Mouse (Mus musculus) liver, embryonic 14 days (tissue): ENCODE data around the gene Nop10. TPM values are rescaled to one million over a fixed set of nuclear protein-coding genes. Genes with fewer than 3 reads are reported as not detected.

ENCODE experiments used
- polyA plus RNA-seq: library from polyadenylated mRNA; depleted of rRNA; stranded (reverse); fragments of >200 nt; gene quantifications from 2 replicates; pipeline ENCODE4 v1.2.3, GENCODE M21; 2012; rRNA removed

The Nop10 gene
- polyA plus RNA-seq = 80.4 and 90.1 TPM in 2 replicates

DNA sequence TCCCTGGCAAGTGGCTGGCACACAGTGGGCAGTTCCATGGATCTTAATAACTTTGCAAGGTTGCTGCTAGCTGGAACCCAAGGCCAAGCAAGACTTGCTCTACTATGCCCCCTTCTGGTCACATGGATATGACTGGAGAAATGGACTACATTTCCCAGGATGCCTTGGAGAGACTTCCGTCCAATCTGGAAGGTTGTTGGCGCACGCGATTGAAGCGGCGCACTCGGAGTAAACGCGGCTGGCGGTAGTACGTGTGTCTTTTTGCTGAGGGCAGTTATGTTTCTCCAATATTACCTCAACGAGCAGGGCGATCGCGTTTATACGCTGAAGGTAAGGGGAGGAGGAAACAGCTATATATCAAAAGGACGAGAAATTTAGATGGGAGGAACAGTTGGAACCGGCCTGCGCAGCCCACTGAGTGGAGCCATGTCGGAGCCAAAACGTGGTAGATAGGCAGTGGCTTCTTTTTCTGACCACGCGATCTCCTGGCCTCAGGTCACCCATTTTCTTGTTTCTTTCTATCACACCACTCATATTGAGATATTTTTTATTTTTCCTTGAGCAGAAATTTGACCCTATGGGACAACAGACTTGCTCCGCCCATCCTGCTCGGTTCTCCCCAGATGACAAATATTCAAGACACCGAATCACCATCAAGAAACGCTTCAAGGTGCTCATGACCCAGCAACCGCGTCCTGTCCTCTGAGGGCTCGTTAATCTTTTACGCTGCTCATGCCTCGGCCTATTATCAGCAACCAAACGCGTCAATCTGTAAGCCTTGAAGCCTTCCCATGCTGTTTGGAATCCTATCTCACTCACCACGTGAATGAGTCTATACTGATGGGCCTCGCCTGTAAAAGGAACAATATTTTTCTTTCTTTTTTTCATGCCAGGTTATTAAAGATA lies at the start of gene Nop10:
Gene Nop10, plus strand, starts transcription at position 179 of the 906 bp plus-strand sequence.

DNA sequence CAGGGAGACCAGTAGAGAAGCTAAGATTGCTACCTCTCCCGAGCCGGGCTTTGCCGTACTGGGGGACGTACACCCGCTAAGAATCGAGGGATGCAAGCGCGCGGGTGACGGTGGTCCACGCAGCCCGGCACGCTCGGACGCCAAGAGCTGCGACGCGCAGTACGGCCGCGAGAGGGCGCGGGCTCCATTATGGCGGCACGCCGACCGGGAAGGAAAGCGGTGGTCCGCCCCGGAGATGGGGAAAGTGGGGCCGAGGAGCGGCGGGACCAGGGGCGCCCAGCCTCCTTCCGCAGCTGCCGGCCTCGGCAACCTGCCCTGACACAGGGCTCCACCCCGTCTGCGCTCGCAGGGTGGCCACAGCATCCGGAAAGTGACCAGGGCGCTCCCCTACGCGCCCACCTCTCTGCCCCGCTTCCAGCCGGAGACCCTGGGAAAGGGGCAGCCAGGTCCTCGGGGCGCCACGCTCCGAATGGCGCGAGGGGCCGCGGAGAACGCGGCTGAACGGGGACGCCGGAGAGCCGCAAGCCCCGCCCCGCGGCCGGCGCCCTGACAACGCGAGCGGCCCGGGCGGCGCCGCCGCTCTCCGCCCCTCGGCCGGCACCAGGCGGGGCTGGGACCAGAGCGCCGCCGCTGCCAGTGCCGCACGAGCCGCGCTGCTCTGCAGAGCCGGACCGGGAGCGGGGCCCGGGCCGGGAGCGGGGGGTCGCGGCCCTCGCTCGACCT lies 22.4 kb upstream of the Nop10 start, which contains the start of gene Lpcat4:
Gene Lpcat4, plus strand, starts transcription at position 257 of the 723 bp plus-strand sequence.

DNA sequence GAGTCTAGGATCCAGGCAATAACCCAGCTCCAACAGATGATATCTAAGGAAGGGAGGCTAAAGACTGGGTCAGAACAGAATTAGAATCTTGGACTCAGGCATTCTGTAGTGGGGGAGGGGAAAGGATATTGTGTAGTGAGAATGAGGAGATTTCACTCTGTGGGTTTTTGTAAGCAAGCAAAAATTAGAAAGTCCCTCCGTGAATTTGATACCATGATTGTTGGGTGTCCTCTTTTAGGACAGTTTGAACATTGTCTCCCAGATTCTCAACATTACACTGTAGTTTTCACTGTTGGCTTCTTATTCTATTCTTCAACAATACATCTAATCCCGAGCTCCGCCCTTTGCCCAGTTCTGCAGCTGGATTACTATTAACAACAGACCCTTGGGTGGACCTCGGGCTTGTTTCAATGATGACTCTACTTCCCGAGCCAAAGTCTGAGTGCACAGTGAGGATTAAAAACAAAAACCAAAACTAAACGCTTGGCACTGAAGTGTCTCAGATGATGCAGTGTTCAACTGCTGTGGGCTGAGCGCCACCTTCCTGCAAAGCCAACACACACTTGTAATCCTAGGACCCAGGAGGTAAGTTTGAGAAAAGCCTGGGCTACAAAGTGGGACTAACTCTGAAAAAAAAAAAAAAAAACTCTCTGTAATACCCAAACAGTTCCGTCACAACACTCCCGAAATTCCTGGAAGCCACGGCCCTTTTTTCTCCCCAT lies 2.3 kb upstream of the Nop10 start, which contains the start of gene Nutm1:
Gene Nutm1, minus strand, starts transcription at position 51 of the 722 bp plus-strand sequence.

DNA sequence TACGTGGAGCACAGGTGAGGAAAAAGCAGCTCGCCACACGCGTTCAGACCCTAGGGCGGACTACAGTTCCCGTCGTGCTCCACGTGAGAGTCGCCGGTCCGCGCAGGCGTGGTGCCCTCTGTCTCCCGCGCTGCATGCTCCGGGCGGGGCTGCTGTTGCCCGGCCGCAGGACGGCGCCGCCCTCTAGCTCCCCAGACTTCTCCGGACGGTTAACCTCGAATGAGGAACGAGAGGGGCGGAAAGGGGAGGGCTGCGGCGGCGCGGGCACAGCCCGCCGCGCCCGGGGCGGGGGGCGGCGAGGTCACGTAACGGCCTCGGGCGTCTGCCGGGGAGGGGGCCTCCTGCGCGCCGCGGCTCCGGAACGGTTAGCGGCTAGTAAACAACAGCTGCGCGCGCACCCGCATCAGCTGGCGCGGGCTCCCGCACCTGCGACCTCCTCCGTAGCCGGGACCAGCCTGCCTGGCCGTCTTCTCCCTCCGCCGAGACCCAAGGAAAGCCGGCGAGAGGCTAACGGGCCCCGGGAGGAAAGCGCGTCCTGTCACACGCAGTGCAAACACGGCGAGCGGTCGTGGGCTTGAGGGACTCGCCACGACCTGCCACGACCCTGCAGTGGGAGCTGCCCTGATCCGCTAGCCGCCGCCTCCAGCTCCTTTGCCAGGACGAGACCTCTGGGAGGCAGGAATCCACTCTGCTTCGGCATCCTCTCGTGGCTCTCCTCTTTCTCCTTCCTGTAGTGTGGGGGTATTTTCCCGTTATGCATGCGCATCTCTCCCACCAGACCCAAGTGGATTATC lies 3.9 kb downstream of the Nop10 start, which contains the start of gene Slc12a6:
Gene Slc12a6, plus strand, starts transcription at position 378 of the 794 bp plus-strand sequence.

DNA sequence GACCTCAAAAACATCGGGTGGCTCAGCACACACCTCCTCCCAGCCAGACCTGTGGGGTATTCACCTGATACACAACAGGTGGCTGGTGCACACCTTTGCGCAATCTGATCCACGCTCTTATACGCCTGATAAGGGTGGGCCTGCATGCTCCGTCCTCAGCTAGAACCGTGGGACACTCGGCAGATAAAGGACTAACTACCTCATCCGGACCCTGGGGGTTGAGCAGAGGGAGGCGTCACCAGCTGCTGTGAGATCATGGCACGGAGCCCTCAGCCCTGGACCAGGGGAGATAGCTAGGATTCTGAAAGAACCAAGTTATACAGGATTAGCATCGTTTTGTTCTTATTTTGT lies 4.5 kb downstream of the Nop10 start, which contains the start of gene Gm21985:
Gene Gm21985, plus strand, starts transcription at position 73 of the 351 bp plus-strand sequence.

Other genes with a start within 250 kb of the Nop10 start
- gene Olfr1310, start 249.2 kb upstream of the Nop10 start, polyA plus RNA-seq = not detected in 2 replicates
- gene Olfr1311, start 237.5 kb upstream of the Nop10 start, polyA plus RNA-seq = not detected in 2 replicates
- gene Olfr1312, start 211.7 kb upstream of the Nop10 start, polyA plus RNA-seq = not detected in 2 replicates
- gene Olfr1313, start 184.1 kb upstream of the Nop10 start, polyA plus RNA-seq = not detected in 2 replicates
- not detected in 2 replicates for gene Olfr1314, start 165.1 kb upstream of the Nop10 start, polyA plus RNA-seq
- not detected in 2 replicates for gene Olfr1315-ps1, start 146.5 kb upstream of the Nop10 start, polyA plus RNA-seq
- not detected in 2 replicates for gene Olfr1316, start 126.9 kb upstream of the Nop10 start, polyA plus RNA-seq
- not detected in 2 replicates for gene Olfr1317, start 121.6 kb upstream of the Nop10 start, polyA plus RNA-seq
- gene Olfr1318, start 107.7 kb upstream of the Nop10 start, polyA plus RNA-seq = not detected in 2 replicates
- 2.4 and 3.2 TPM in 2 replicates for gene Lpcat4, start 22.5 kb upstream of the Nop10 start, polyA plus RNA-seq
- gene Nutm1, start 2.6 kb upstream of the Nop10 start, polyA plus RNA-seq = not detected in 2 replicates
- 9.9 and 10.4 TPM in 2 replicates for gene Slc12a6, start 3.9 kb downstream of the Nop10 start, polyA plus RNA-seq
- 0.01 TPM in 1 of 2 replicates, not detected in the other for gene Gm21985, start 4.4 kb downstream of the Nop10 start, polyA plus RNA-seq
- 25.5 and 28.4 TPM in 2 replicates for gene Emc4, start 106.1 kb downstream of the Nop10 start, polyA plus RNA-seq
- gene Katnbl1, start 117.3 kb downstream of the Nop10 start, polyA plus RNA-seq = 7.2 and 8.5 TPM in 2 replicates
- 5.9 and 6.6 TPM in 2 replicates for gene Emc7, start 193.1 kb downstream of the Nop10 start, polyA plus RNA-seq
- gene Chrm5, start 218.8 kb downstream of the Nop10 start, polyA plus RNA-seq = not detected in 2 replicates
- 8.8 and 9.6 TPM in 2 replicates for gene Aven, start 231.0 kb downstream of the Nop10 start, polyA plus RNA-seq